Mouse (Mus musculus) forebrain, postnatal 0 days (tissue): ENCODE measurements around the gene Spag5. TPM values are rescaled to one million over a fixed set of nuclear protein-coding genes. Genes with fewer than 3 reads are reported as not detected.

ENCODE experiments used
- ATAC-seq: fragments of 200-750 bp; cut with Nextera tagmentation; 2 replicates; pipeline ENCODE4 v1.8.0; 2017; ENCODE audit warnings: mild to moderate bottlenecking, moderate library complexity
- DNase-seq: peaks from one replicate; pipeline ENCODE4 v3.0.0-alpha.2; 2015
- H3K27ac ChIP-seq: fragments of 300-500 bp; sonication (generic); 2 replicates; pipeline ENCODE4 v1.5.1; 2014; ENCODE audit warnings: low read depth, mild to moderate bottlenecking, antibody characterized with exemption, low read length, moderate library complexity, mixed read lengths
- H3K27me3 ChIP-seq: fragments of 300-500 bp; sonication (generic); 2 replicates; pipeline ENCODE4 v1.6.1; 2014; ENCODE audit warnings: mild to moderate bottlenecking, low read length, mixed read lengths; ENCODE audit not compliant: insufficient read depth
- H3K36me3 ChIP-seq: fragments of 300-500 bp; sonication (generic); 2 replicates; pipeline ENCODE4 v1.6.1; 2014; ENCODE audit warnings: mild to moderate bottlenecking, moderate library complexity; ENCODE audit not compliant: insufficient read depth
- H3K4me1 ChIP-seq: fragments of 300-500 bp; sonication (generic); 2 replicates; pipeline ENCODE4 v1.6.1; 2014; ENCODE audit warnings: antibody characterized with exemption; ENCODE audit not compliant: insufficient read depth
- H3K4me2 ChIP-seq: fragments of 300-500 bp; sonication (generic); 2 replicates; pipeline ENCODE4 v1.6.1; 2014; ENCODE audit warnings: low read depth, mild to moderate bottlenecking, moderate library complexity
- H3K4me3 ChIP-seq: fragments of 300-500 bp; sonication (generic); 2 replicates; pipeline ENCODE4 v1.5.1; 2014; ENCODE audit warnings: low read depth, low read length, mixed read lengths
- H3K9ac ChIP-seq: fragments of 300-500 bp; sonication (generic); 2 replicates; pipeline ENCODE4 v1.6.1; 2014; ENCODE audit warnings: mild to moderate bottlenecking
- H3K9me3 ChIP-seq: fragments of 300-500 bp; sonication (generic); 2 replicates; pipeline ENCODE4 v1.6.1; 2016; ENCODE audit warnings: low read length
- CTCF ChIP-seq: sonication (generic); IDR thresholded peaks from 2 replicates; pipeline ENCODE4 v1.5.1; 2016; ENCODE audit warnings: antibody characterized with exemption, control low read depth, low read depth
- WGBS: fragments of 180-500 bp; shearing (Covaris S2); extraction: QIAGEN DNeasy Blood & Tissue Kit; methylation state at CpG from one replicate; pipeline ENCODE4 v1.1.7; 2014; 5-methylcytosine and 5-hydroxymethylcytosine counted together
- polyA plus RNA-seq: library from polyadenylated mRNA; unstranded; fragments of >200 nt; fragmentation: Nextera tagmentation; extraction: Ambion mirVana; gene quantifications from 2 replicates; pipeline ENCODE4 v1.2.1, GENCODE M21; 2015
- total RNA-seq: library from RNA; depleted of rRNA; stranded (reverse); fragments of >200 nt; gene quantifications from 2 replicates; pipeline ENCODE4 v1.2.3, GENCODE M21; 2014

The Spag5 gene
- total and polyA plus RNA-seq, 2 experiments from 2014 or later: 4.8 to 6.5 TPM

- DNase-seq: no peak
- TF ChIP-seq CTCF: no peak
- H3K4me3 ChIP-seq: no peak overlapping the region
- H3K27me3 ChIP-seq: no peaks in the 10 kb centered on the region
- peaks cover 20% of the 10 kb centered on the region; the same call in 1 of the 2 replicates for H3K36me3 ChIP-seq
- no peak for ATAC-seq
- H3K4me1 ChIP-seq: no peaks in the 10 kb centered on the region
- no peaks in the 10 kb centered on the region for H3K9me3 ChIP-seq
- 54% methylated on average over 8 of the region's 8 CpGs for WGBS
- H3K9ac ChIP-seq: peak overlapping the region; percentile 22; the same call in 1 of the 2 replicates
- H3K4me2 ChIP-seq: peak overlapping the region; percentile 63
- H3K27ac ChIP-seq: no peak overlapping the region
These were observed 43.8 kb downstream of the Spag5 start for GRCm38 (mm10) chr11:78344890-78345715.

GRCm38 (mm10) chr11:78345801-78346200 lies 44.5 kb downstream of the Spag5 start:
- Histone ChIP-seq H3K27ac (no peak overlapping the region), H3K36me3 (peaks cover 19% of the 10 kb centered on the region; the same call in 1 of the 2 replicates), H3K4me2 (no peak overlapping the region), H3K27me3 (no peaks in the 10 kb centered on the region), H3K4me3 (no peak overlapping the region), H3K9ac (no peak overlapping the region), H3K9me3 (no peaks in the 10 kb centered on the region), H3K4me1 (no peaks in the 10 kb centered on the region)
- ATAC-seq: no peak
- no peak for TF ChIP-seq CTCF
- DNase-seq: no peak
- WGBS: 85% methylated on average over 7 of the region's 7 CpGs

- Histone ChIP-seq H3K9me3 (no peaks in the 10 kb centered on the region), H3K4me1 (no peaks in the 10 kb centered on the region), H3K9ac (no peak overlapping the region), H3K4me3 (no peak overlapping the region), H3K27ac (no peak overlapping the region), H3K36me3 (peaks cover 14% of the 10 kb centered on the region; the same call in 1 of the 2 replicates), H3K4me2 (no peak overlapping the region), H3K27me3 (no peaks in the 10 kb centered on the region)
- TF ChIP-seq CTCF: no peak
- ATAC-seq: no peak
- 72% methylated on average over 6 of the region's 6 CpGs for WGBS
- no peak for DNase-seq
These were observed 45.2 kb downstream of the Spag5 start for GRCm38 (mm10) chr11:78346326-78347069.

- Histone ChIP-seq H3K9ac (no peak overlapping the region), H3K4me3 (no peak overlapping the region), H3K27me3 (no peaks in the 10 kb centered on the region), H3K36me3 (peaks cover 14% of the 10 kb centered on the region; the same call in 1 of the 2 replicates), H3K9me3 (no peaks in the 10 kb centered on the region), H3K27ac (no peak overlapping the region), H3K4me1 (no peaks in the 10 kb centered on the region), H3K4me2 (no peak overlapping the region)
- no peak for ATAC-seq
- 92% methylated on average over 10 of the region's 10 CpGs for WGBS
- peak; percentile 85 for TF ChIP-seq CTCF
- peak; percentile 78 for DNase-seq
These were observed 45.9 kb downstream of the Spag5 start for GRCm38 (mm10) chr11:78347070-78347754.

GRCm38 (mm10) chr11:78347908-78348307 lies 46.6 kb downstream of the Spag5 start:
- Histone ChIP-seq H3K27me3 (no peaks in the 10 kb centered on the region), H3K4me3 (no peak overlapping the region), H3K9me3 (no peaks in the 10 kb centered on the region), H3K4me2 (no peak overlapping the region), H3K9ac (no peak overlapping the region), H3K36me3 (peaks cover 14% of the 10 kb centered on the region; the same call in 1 of the 2 replicates), H3K4me1 (no peaks in the 10 kb centered on the region), H3K27ac (no peak overlapping the region)
- DNase-seq: no peak
- TF ChIP-seq CTCF: no peak
- WGBS: 86% methylated on average over 9 of the region's 9 CpGs
- no peak for ATAC-seq

GRCm38 (mm10) chr11:78348474-78348873 lies 47.1 kb downstream of the Spag5 start:
- TF ChIP-seq CTCF: no peak
- peaks cover 14% of the 10 kb centered on the region; the same call in 1 of the 2 replicates for H3K36me3 ChIP-seq
- H3K27ac ChIP-seq: no peak overlapping the region
- no peak overlapping the region for H3K4me3 ChIP-seq
- DNase-seq (no peak), ATAC-seq (no peak)
- 85% methylated on average over 7 of the region's 7 CpGs for WGBS
- no peak overlapping the region for H3K4me2 ChIP-seq
- H3K9ac ChIP-seq: no peak overlapping the region
- no peaks in the 10 kb centered on the region for H3K4me1 ChIP-seq
- H3K27me3 ChIP-seq: no peaks in the 10 kb centered on the region
- no peaks in the 10 kb centered on the region for H3K9me3 ChIP-seq
